Mouse (Mus musculus) skeletal muscle tissue, postnatal 0 days (tissue): ENCODE data around the gene Pitpnm1. TPM values are rescaled to one million over a fixed set of nuclear protein-coding genes. Genes with fewer than 3 reads are reported as not detected.

Experiments used
- polyA plus RNA-seq: library from polyadenylated mRNA; unstranded; fragments of >200 nt; fragmentation: Nextera tagmentation; extraction: Ambion mirVana; gene quantifications from 2 replicates; pipeline ENCODE4 v1.2.1, GENCODE M21; 2015

Pitpnm1 gene
- 3.8 and 5.2 TPM in 2 replicates for polyA plus RNA-seq

GRCm38 (mm10) chr19:4099837-4100717, at the start of gene Pitpnm1:
Pitpnm1 (plus strand) TSS chr19:4099998.

GRCm38 (mm10) chr19:4059069-4059740, 40.6 kb upstream of the Pitpnm1 start, which contains the start of gene Gstp3:
Gstp3 (minus strand) TSS chr19:4059569.

GRCm38 (mm10) chr19:4081394-4081793, 18.4 kb upstream of the Pitpnm1 start, which contains the start of gene Cabp2:
Cabp2 (plus strand) TSS chr19:4081578.

GRCm38 (mm10) chr19:4096642-4097440, 3.0 kb upstream of the Pitpnm1 start, which contains the start of gene Cdk2ap2:
Cdk2ap2 (plus strand) TSS chr19:4097182.

GRCm38 (mm10) chr19:4125741-4126696, 26.2 kb downstream of the Pitpnm1 start, which contains the start of gene Aip:
Aip (minus strand) TSS chr19:4125858.

GRCm38 (mm10) chr19:4139446-4139845, 39.6 kb downstream of the Pitpnm1 start, which contains the start of gene Gpr152:
Gpr152 (plus strand) TSS chr19:4139787.

GRCm38 (mm10) chr19:4143759-4144268, 44.0 kb downstream of the Pitpnm1 start, which contains the start of gene Cabp4:
Cabp4 (minus strand) TSS chr19:4144033.

DNA sequence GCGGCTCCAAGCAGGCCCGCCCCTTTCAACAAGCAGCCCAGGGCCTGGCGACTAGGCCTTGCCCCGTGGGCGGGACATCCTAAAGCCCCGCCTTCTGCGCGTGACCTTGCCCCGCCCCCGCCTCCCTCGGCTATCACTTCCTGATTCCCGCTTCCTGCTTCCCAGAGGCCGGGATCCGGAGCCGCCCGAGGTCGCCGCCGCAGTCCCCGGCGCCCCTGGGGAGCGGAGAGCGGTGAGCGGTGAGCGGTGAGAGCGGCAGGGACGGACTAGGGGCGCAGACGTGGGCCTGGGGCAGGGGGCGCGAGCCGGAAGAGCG, 48.7 kb downstream of the Pitpnm1 start, which contains the start of gene Coro1b:
Gene Coro1b (plus strand): TSS at position 129 of the 316 bp plus-strand sequence.

DNA sequence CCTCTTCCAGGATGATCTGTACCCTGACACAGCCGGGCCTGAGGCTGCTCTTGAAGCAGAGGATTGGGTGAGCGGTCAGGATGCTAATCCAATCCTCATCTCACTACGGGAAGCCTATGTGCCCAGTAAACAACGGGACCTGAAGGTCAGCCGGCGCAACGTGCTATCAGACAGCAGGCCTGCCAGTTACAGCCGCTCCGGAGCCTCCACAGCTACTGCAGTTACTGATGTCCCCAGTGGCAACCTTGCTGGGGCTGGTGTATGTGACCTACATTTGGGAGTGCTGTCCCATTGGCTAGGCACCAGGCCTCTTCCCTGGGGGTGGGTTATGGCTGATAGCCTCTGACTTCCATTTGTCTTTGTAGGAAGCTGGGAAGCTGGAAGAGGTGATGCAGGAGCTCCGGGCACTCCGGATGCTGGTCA, 53.4 kb downstream of the Pitpnm1 start, which contains the start of gene Ptprcap:
Gene Ptprcap (plus strand): TSS at position 373 of the 423 bp plus-strand sequence.

DNA sequence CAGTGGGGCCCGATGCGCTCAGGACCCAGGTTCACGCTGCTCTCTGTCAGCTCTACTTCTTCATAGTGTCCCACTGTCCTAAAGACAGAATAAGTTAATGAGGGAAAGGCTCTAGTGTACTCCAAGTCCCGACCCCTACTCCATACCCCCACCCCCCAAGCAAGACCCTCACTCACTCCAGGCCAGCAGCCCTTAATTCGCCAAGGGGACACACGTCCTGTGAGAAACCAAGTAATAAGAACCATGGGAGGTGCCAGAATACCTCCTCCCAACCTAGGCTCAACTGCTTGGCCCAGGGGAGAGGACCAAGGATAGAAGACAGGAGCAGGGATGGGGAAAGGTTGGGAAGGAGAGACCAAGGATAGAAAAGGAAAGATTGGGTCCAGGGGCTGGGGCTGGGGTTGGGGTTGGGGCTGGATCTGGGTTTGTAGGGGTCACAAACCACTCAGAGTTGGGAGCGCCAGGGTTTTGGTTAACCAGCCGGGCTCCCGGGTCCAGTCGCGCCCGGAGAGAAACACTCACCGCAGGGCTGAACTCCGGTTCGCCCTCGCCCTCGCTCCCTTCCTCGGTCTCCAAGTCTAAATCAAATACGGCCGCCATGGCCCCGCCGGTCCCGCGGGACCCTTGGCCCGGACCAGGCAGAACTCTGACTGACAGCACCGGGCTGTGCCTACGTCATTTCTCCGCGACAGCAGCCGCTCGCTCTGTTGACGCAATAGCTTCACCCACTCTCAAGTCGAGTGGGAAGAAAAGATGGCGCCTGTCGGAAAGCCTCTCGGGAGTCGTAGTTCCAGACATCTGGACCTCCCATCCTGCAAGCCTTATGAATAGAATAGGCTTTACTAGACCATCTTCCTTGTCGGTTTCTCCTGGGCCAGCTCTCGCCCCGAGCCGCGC, 63.1 kb downstream of the Pitpnm1 start, which contains the start of gene Rps6kb2:
Gene Rps6kb2 (minus strand): TSS at position 709 of the 897 bp plus-strand sequence.

Other genes with a start within 250 kb of the Pitpnm1 start
- 7.9 and 9.6 TPM in 2 replicates for gene Chka, start 248.2 kb upstream of the Pitpnm1 start, polyA plus RNA-seq
- gene Tcirg1, start 192.9 kb upstream of the Pitpnm1 start, polyA plus RNA-seq: 16.4 and 18.2 TPM in 2 replicates
- 372 and 439 TPM in 2 replicates for gene Ndufs8, start 187.2 kb upstream of the Pitpnm1 start, polyA plus RNA-seq
- 7.5 and 8.1 TPM in 2 replicates for gene Aldh3b1, start 170.2 kb upstream of the Pitpnm1 start, polyA plus RNA-seq
- 20.6 and 25.5 TPM in 2 replicates for gene Unc93b1, start 164.8 kb upstream of the Pitpnm1 start, polyA plus RNA-seq
- 0.35 TPM in 1 of 2 replicates, not detected in the other for gene Aldh3b3, start 141.4 kb upstream of the Pitpnm1 start, polyA plus RNA-seq
- 1.0 and 9.9 TPM in 2 replicates for gene Aldh3b2, start 127.7 kb upstream of the Pitpnm1 start, polyA plus RNA-seq
- gene Acy3, start 113.4 kb upstream of the Pitpnm1 start, polyA plus RNA-seq: 10.8 and 13.3 TPM in 2 replicates
- gene Tbx10, start 107.2 kb upstream of the Pitpnm1 start, polyA plus RNA-seq: not detected in 2 replicates
- gene Nudt8, start 99.4 kb upstream of the Pitpnm1 start, polyA plus RNA-seq: 39.5 and 49.5 TPM in 2 replicates
- 0.94 and 1.1 TPM in 2 replicates for gene Gm49405, start 99.4 kb upstream of the Pitpnm1 start, polyA plus RNA-seq
- gene Doc2g, start 96.7 kb upstream of the Pitpnm1 start, polyA plus RNA-seq: 1.6 and 2.5 TPM in 2 replicates
- 413 and 450 TPM in 2 replicates for gene Ndufv1, start 87.2 kb upstream of the Pitpnm1 start, polyA plus RNA-seq
- 271 and 284 TPM in 2 replicates for gene Gstp1, start 62.0 kb upstream of the Pitpnm1 start, polyA plus RNA-seq
- 11.0 and 11.1 TPM in 2 replicates for gene Gstp2, start 54.0 kb upstream of the Pitpnm1 start, polyA plus RNA-seq
- 0.21 TPM in 1 of 2 replicates, not detected in the other for gene Gstp3, start 40.4 kb upstream of the Pitpnm1 start, polyA plus RNA-seq
- 1.3 and 1.5 TPM in 2 replicates for gene Cabp2, start 18.4 kb upstream of the Pitpnm1 start, polyA plus RNA-seq
- 38.7 and 45.9 TPM in 2 replicates for gene Cdk2ap2, start 2.8 kb upstream of the Pitpnm1 start, polyA plus RNA-seq
- gene Aip, start 25.9 kb downstream of the Pitpnm1 start, polyA plus RNA-seq: 56.7 and 57.8 TPM in 2 replicates
- gene Gpr152, start 39.8 kb downstream of the Pitpnm1 start, polyA plus RNA-seq: not detected in 2 replicates
- gene Cabp4, start 44.0 kb downstream of the Pitpnm1 start, polyA plus RNA-seq: 0.14 and 1.5 TPM in 2 replicates
- gene Coro1b, start 48.6 kb downstream of the Pitpnm1 start, polyA plus RNA-seq: 67.6 and 99.9 TPM in 2 replicates
- 2.1 and 2.3 TPM in 2 replicates for gene Ptprcap, start 53.6 kb downstream of the Pitpnm1 start, polyA plus RNA-seq
- 42.6 and 42.9 TPM in 2 replicates for gene Rps6kb2, start 63.4 kb downstream of the Pitpnm1 start, polyA plus RNA-seq
- gene Carns1, start 75.5 kb downstream of the Pitpnm1 start, polyA plus RNA-seq: 16.9 and 20.7 TPM in 2 replicates
- gene Tbc1d10c, start 91.3 kb downstream of the Pitpnm1 start, polyA plus RNA-seq: 5.1 and 6.7 TPM in 2 replicates
- 660 and 721 TPM in 2 replicates for gene Ppp1ca, start 92.1 kb downstream of the Pitpnm1 start, polyA plus RNA-seq
- gene Rad9a, start 101.7 kb downstream of the Pitpnm1 start, polyA plus RNA-seq: 10.2 and 10.8 TPM in 2 replicates
- 0.51 and 0.85 TPM in 2 replicates for gene Clcf1, start 114.2 kb downstream of the Pitpnm1 start, polyA plus RNA-seq
- not detected in 2 replicates for gene AC109138.7, start 114.4 kb downstream of the Pitpnm1 start, polyA plus RNA-seq
- gene Pold4, start 131.9 kb downstream of the Pitpnm1 start, polyA plus RNA-seq: 35.0 and 37.0 TPM in 2 replicates
- 1.6 and 3.1 TPM in 2 replicates for gene Ssh3, start 169.2 kb downstream of the Pitpnm1 start, polyA plus RNA-seq
- gene Ankrd13d, start 183.1 kb downstream of the Pitpnm1 start, polyA plus RNA-seq: 0.84 and 0.95 TPM in 2 replicates
- gene Grk2, start 206.2 kb downstream of the Pitpnm1 start, polyA plus RNA-seq: 6.6 and 7.6 TPM in 2 replicates